Mouse (Mus musculus): Measurements from ENCODE around the gene Oser1.

DNA sequence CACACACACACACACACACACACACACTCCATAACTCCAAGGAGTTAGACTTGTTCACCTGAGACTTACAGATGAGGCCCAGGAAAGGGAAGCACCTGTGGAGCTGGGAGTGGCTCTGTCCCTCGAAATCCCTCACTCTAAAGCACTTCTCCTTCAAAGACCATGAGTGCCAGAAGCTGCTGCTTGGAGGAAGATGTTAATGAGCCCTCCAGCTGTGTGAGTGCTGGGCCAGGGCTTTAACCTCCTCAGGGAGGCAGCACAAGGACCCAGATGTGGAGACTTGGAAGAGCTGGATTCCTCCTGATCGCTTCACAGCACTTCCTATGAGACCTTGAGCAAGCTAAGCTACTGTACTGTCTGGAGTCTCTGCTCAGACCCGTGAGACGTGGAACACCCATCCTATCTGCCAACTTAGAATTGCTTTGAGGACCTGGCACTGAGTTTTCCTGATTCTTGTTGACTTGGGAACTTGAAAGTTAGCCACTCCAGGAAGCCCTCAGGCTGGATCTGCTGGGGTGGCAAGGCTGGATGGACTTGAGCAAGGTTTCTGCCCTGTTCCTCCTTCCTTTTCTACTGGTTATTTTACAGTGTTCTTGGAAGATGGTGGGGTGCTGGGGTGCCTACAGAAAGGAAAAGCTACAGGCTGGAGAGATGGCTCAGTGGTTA is 4.0 kb upstream of the Oser1 start:
- TF ChIP-seq CTCF (IDR thresholded peaks at IDR 0.05; ENCODE audit: low read depth), result no peak
- no peak for TF ChIP-seq EP300 (IDR thresholded peaks at IDR 0.05; ENCODE audit: low read depth)

Data from liver, embryonic 14.5 days (tissue).